Mouse (Mus musculus) 3134 (cell line): ENCODE measurements at regions not wholly inside any gene's neighbourhood (a gene's known extent, or its start where the extent isn't known, plus 50 kb on each side); places are given as distances from the start of the nearest gene placed in this dataset.

Experiments used
- DNase-seq: peaks from one replicate; pipeline ENCODE4 v3.0.0-alpha.2; 2011; ENCODE audit warnings: low spot score; ENCODE audit not compliant: insufficient read length; ENCODE audit errors: extremely low read depth

- no peak for DNase-seq
These were observed 67.5 kb downstream of the Lmo4 start for GRCm38 (mm10) chr3:144137483-144137882.

GRCm38 (mm10) chr3:144136432-144136831 is 68.6 kb downstream of the Lmo4 start:
- no peak for DNase-seq

- no peak for DNase-seq
These were observed 69.4 kb downstream of the Lmo4 start for GRCm38 (mm10) chr3:144135646-144136045.

GRCm38 (mm10) chr3:144128042-144128441 is 77.0 kb downstream of the Lmo4 start:
- DNase-seq, result no peak

- no peak for DNase-seq
These were observed 80.7 kb downstream of the Lmo4 start for GRCm38 (mm10) chr3:144124353-144124752.

- no peak for DNase-seq
These were observed 81.5 kb downstream of the Lmo4 start for GRCm38 (mm10) chr3:144123361-144124072.

GRCm38 (mm10) chr3:144119076-144119475 is 85.9 kb downstream of the Lmo4 start:
- no peak for DNase-seq

- no peak for DNase-seq
These were observed 91.1 kb downstream of the Lmo4 start for GRCm38 (mm10) chr3:144113672-144114645.

- no peak for DNase-seq
These were observed 94.5 kb downstream of the Lmo4 start for GRCm38 (mm10) chr3:144110331-144111080.

GRCm38 (mm10) chr3:144109769-144110168 is 95.3 kb downstream of the Lmo4 start:
- no peak for DNase-seq

GRCm38 (mm10) chr3:144108310-144108709 is 96.7 kb downstream of the Lmo4 start:
- DNase-seq, result no peak

- DNase-seq, result no peak
These were observed 97.4 kb downstream of the Lmo4 start for GRCm38 (mm10) chr3:144107664-144108063.

- no peak for DNase-seq
These were observed 100.7 kb downstream of the Lmo4 start for GRCm38 (mm10) chr3:144104366-144104765.

GRCm38 (mm10) chr3:144099444-144099843 is 105.6 kb downstream of the Lmo4 start:
- DNase-seq, result no peak

GRCm38 (mm10) chr3:144098762-144099161 is 106.3 kb downstream of the Lmo4 start:
- DNase-seq, result no peak

GRCm38 (mm10) chr3:144091231-144091630 is 113.8 kb downstream of the Lmo4 start:
- no peak for DNase-seq

- no peak for DNase-seq
These were observed 115.2 kb downstream of the Lmo4 start for GRCm38 (mm10) chr3:144089790-144090256.

- DNase-seq, result no peak
These were observed 116.6 kb downstream of the Lmo4 start for GRCm38 (mm10) chr3:144088261-144088884.

GRCm38 (mm10) chr3:144087771-144088170 is 117.2 kb downstream of the Lmo4 start:
- DNase-seq, result no peak

- DNase-seq, result no peak
These were observed 118.8 kb downstream of the Lmo4 start for GRCm38 (mm10) chr3:144086176-144086575.
